Mouse (Mus musculus) monocyte, adult 5-6 weeks (primary cell): ENCODE data around the gene Gm20708. TPM values are rescaled to one million over a fixed set of nuclear protein-coding genes. Genes with fewer than 3 reads are reported as not detected.
"Not testable (repeated sequence)": the region's sequence is repeated elsewhere in the genome, so short reads cannot be mapped to it uniquely, and the experiment has no call there.

Experiments used
- ATAC-seq: fragments of 153-309, 156-312 bp; replicated peaks from 2 replicates; pipeline ENCODE4 v1.8.0; 2017; ENCODE audit warnings: mild to moderate bottlenecking; ENCODE audit not compliant: low TSS enrichment, insufficient number of reproducible peaks, severe bottlenecking, poor library complexity, low FRiP score
- total RNA-seq: library from RNA; stranded (forward); fragments of 200-1000, 200-491, 200-594 nt; gene quantifications from 3 replicates; pipeline ENCODE4 v1.2.3, GENCODE M21; 2017

The Gm20708 gene
- total RNA-seq, 1 experiment from 2014 or later, result 5.6 TPM

- no peak for ATAC-seq
These were observed 16.7 kb downstream of the Gm20708 start for GRCm38 (mm10) chr11:117826164-117826563.

GRCm38 (mm10) chr11:117826916-117827315, 17.4 kb downstream of the Gm20708 start:
- no peak for ATAC-seq

- ATAC-seq, result no peak
These were observed 17.9 kb downstream of the Gm20708 start for GRCm38 (mm10) chr11:117827386-117827785.

GRCm38 (mm10) chr11:117828149-117828887, 18.9 kb downstream of the Gm20708 start:
- ATAC-seq, result no peak; the same call in 1 of the 2 replicates

GRCm38 (mm10) chr11:117828888-117829604, 19.6 kb downstream of the Gm20708 start:
- no peak; the same call in 1 of the 2 replicates for ATAC-seq

GRCm38 (mm10) chr11:117829671-117830215, 20.3 kb downstream of the Gm20708 start:
- no peak for ATAC-seq

GRCm38 (mm10) chr11:117830401-117830800, 20.9 kb downstream of the Gm20708 start:
- ATAC-seq, result no peak

GRCm38 (mm10) chr11:117832086-117832969, 22.9 kb downstream of the Gm20708 start:
- ATAC-seq, result peak; percentile 69

- ATAC-seq, result not testable (repeated sequence)
These were observed 24.0 kb downstream of the Gm20708 start for GRCm38 (mm10) chr11:117833509-117833908.

- ATAC-seq, result no peak
These were observed 24.6 kb downstream of the Gm20708 start for GRCm38 (mm10) chr11:117834086-117834485.

- no peak for ATAC-seq
These were observed 26.8 kb downstream of the Gm20708 start for GRCm38 (mm10) chr11:117836306-117836705.

- no peak for ATAC-seq
These were observed 29.1 kb downstream of the Gm20708 start for GRCm38 (mm10) chr11:117838572-117838971.

GRCm38 (mm10) chr11:117839021-117839420, 29.6 kb downstream of the Gm20708 start:
- no peak for ATAC-seq

GRCm38 (mm10) chr11:117840910-117841309, 31.4 kb downstream of the Gm20708 start:
- ATAC-seq, result no peak

GRCm38 (mm10) chr11:117843434-117843833, 34.0 kb downstream of the Gm20708 start:
- no peak for ATAC-seq

- no peak for ATAC-seq
These were observed 35.5 kb downstream of the Gm20708 start for GRCm38 (mm10) chr11:117844997-117845396.

GRCm38 (mm10) chr11:117845651-117846050, 36.2 kb downstream of the Gm20708 start:
- no peak for ATAC-seq

GRCm38 (mm10) chr11:117846640-117847039, 37.2 kb downstream of the Gm20708 start:
- ATAC-seq, result no peak
